Mouse (Mus musculus) T-cell, adult 66 days (primary cell): ENCODE data around the gene Meox2. TPM values are rescaled to one million over a fixed set of nuclear protein-coding genes. Genes with fewer than 3 reads are reported as not detected.

Experiments
- total RNA-seq, 2 experiments: library from RNA; stranded (reverse); gene quantifications; 3 replicates in 1 of 2; 4 replicates in 1 of 2; pipeline ENCODE4 v1.2.4; 2023

Gene Meox2
- total RNA-seq = not detected

GRCm38 (mm10) chr12:37108390-37108738, at the start of gene Meox2:
Gene Meox2, plus strand, starts transcription at chr12:37108540.

Other genes with a start within 250 kb of the Meox2 start
- gene Agmo, start 133.1 kb downstream of the Meox2 start, total RNA-seq = under 1 TPM in 1 of 2 experiments, not detected in 1; 0.73 TPM